Mouse (Mus musculus) embryonic stem cell, embryonic (primary cell): ENCODE results near the gene Ipcef1.
"Not testable (repeated sequence)": the region's sequence is repeated elsewhere in the genome, so short reads cannot be mapped to it uniquely, and the experiment has no call there.

Source experiments
- CTCF ChIA-PET, 4 experiments: fragments of 300-600 bp in 2 of 4; fragments of 350-600 bp in 2 of 4; sonication (Branson Sonifier 250); formaldehyde crosslinking; loops; one replicate each; lab custom pipeline; 2022; ENCODE audit warnings: inconsistent platforms in 2 of 4; lab: Charles Lee
- POLR2A ChIA-PET, 4 experiments: fragments of 300-600 bp in 2 of 4; fragments of 350-600 bp in 2 of 4; sonication (Branson Sonifier 250); formaldehyde crosslinking; loops; one replicate each; lab custom pipeline; 2022; ENCODE audit warnings: antibody characterized with exemption in 4 of 4, inconsistent platforms in 1 of 4; lab: Charles Lee

Ipcef1 gene

GRCm38 (mm10) chr10:7047919-7048291 is 4.4 kb downstream of the Ipcef1 start:
- CTCF ChIA-PET: no interaction called here
- POLR2A ChIA-PET: no interaction called here

- CTCF ChIA-PET: no interaction called here
- POLR2A ChIA-PET: no interaction called here
Measured at GRCm38 (mm10) chr10:7047288-7047918, 4.9 kb downstream of the Ipcef1 start.

GRCm38 (mm10) chr10:7043896-7044295 is 8.4 kb downstream of the Ipcef1 start:
- POLR2A ChIA-PET: no interaction called here
- CTCF ChIA-PET: no interaction called here

GRCm38 (mm10) chr10:7041032-7041431 is 11.2 kb downstream of the Ipcef1 start:
- POLR2A ChIA-PET: interaction anchor here in 1 of 4 experiments (1.5 kb wide), 1 partner anchor 10 kb away, joined by 3 read pairs; no protein-coding TSS in a partner anchor
- CTCF ChIA-PET: interaction anchor here in 1 of 4 experiments (0.7 kb wide), 1 partner anchor 1046 kb away, joined by 3 read pairs; no protein-coding TSS in a partner anchor

GRCm38 (mm10) chr10:7037194-7037593 is 15.1 kb downstream of the Ipcef1 start:
- ChIA-PET CTCF (no interaction called here), POLR2A (no interaction called here)

GRCm38 (mm10) chr10:7035547-7035946 is 16.7 kb downstream of the Ipcef1 start:
- ChIA-PET POLR2A (no interaction called here), CTCF (no interaction called here)

GRCm38 (mm10) chr10:7033459-7033858 is 18.8 kb downstream of the Ipcef1 start:
- CTCF ChIA-PET: interaction anchor here in 1 of 4 experiments (0.7 kb wide), 1 partner anchor 110 kb away, joined by 4 read pairs; no protein-coding TSS in a partner anchor
- POLR2A ChIA-PET: no interaction called here

- CTCF ChIA-PET: interaction anchor here in 1 of 4 experiments (0.5 kb wide), 1 partner anchor 15 kb away, joined by 4 read pairs; no protein-coding TSS in a partner anchor
- POLR2A ChIA-PET: no interaction called here
Measured at GRCm38 (mm10) chr10:7025028-7025427, 27.2 kb downstream of the Ipcef1 start.

GRCm38 (mm10) chr10:7020551-7020950 is 31.7 kb downstream of the Ipcef1 start:
- ChIA-PET CTCF (no interaction called here), POLR2A (no interaction called here)

GRCm38 (mm10) chr10:7019781-7020386 is 32.4 kb downstream of the Ipcef1 start:
- POLR2A ChIA-PET: interaction anchor here in 1 of 4 experiments (0.7 kb wide), 1 partner anchor 290 kb away, joined by 4 read pairs; no protein-coding TSS in a partner anchor
- CTCF ChIA-PET: no interaction called here

- POLR2A ChIA-PET: no interaction called here
- CTCF ChIA-PET: no interaction called here
Measured at GRCm38 (mm10) chr10:7015199-7015598, 37.1 kb downstream of the Ipcef1 start.

- POLR2A ChIA-PET: no interaction called here
- CTCF ChIA-PET: no interaction called here
Measured at GRCm38 (mm10) chr10:7010543-7010942, 41.7 kb downstream of the Ipcef1 start.

GRCm38 (mm10) chr10:7004980-7005538 is 47.2 kb downstream of the Ipcef1 start:
- CTCF ChIA-PET: no interaction called here
- POLR2A ChIA-PET: no interaction called here

GRCm38 (mm10) chr10:7003898-7004297 is 48.4 kb downstream of the Ipcef1 start:
- CTCF ChIA-PET, POLR2A ChIA-PET: not testable (repeated sequence)

- POLR2A ChIA-PET: no interaction called here
Measured at GRCm38 (mm10) chr10:6999355-6999754, 52.9 kb downstream of the Ipcef1 start.

GRCm38 (mm10) chr10:6998576-6999250 is 53.6 kb downstream of the Ipcef1 start:
- CTCF ChIA-PET: no interaction called here
- POLR2A ChIA-PET: no interaction called here

More at GRCm38 (mm10) chr10:6999355-6999754, 52.9 kb downstream of the Ipcef1 start:
- CTCF ChIA-PET: no interaction called here

- POLR2A ChIA-PET: no interaction called here
- CTCF ChIA-PET: interaction anchor here in 1 of 4 experiments (0.7 kb wide), 1 partner anchor 59 kb away, joined by 4 read pairs; no protein-coding TSS in a partner anchor
Measured at GRCm38 (mm10) chr10:6996895-6997294, 55.4 kb downstream of the Ipcef1 start.

- ChIA-PET POLR2A (no interaction called here), CTCF (no interaction called here)
Measured at GRCm38 (mm10) chr10:6988555-6988954, 63.7 kb downstream of the Ipcef1 start.

GRCm38 (mm10) chr10:6987399-6988098 is 64.7 kb downstream of the Ipcef1 start:
- ChIA-PET CTCF (no interaction called here), POLR2A (no interaction called here)
